Mouse (Mus musculus): Measurements from ENCODE around the gene Vmn1r124. TPM values are rescaled to one million over a fixed set of nuclear protein-coding genes. Genes with fewer than 3 reads are reported as not detected.

The Vmn1r124 gene
- total RNA-seq (2023) = not detected

DNA sequence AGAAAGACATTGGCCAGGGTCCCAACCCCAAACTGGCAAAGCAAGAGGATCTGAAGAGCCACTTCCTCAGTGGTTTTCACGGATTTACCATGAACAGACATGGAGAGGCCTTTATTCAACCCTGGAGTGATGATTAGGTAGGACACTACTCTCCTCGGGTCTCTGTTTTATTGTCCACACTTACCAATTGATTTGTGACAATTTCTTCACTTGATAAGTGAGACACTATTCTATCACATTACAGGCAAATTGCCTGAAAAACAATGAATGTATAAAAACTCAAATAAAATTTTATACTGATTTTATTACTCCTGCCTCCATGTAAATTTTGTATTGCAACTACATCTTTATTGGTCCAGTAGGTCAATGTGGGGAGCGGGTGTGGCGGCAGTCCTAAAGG, at the start of gene Vmn1r124:
TSS of gene Vmn1r124 (minus strand) at position 101 of the 400 bp plus-strand sequence.

DNA sequence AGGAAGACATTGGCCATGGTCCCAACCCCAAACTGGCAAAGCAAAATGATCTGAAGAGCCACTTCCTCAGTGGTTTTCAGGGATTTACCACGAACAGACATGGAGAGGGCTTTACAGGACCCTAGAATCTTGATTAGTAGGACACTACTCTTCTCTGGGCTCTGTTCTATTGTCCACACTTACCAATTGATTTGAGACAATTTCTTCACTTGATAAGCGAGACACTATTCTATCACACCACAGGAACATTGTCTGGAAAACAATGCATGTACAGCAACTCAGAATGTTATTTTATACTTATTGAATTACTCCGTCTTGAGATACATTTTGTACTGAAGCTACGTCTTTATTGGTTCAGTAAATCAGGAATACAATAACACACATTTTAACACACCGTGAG, 41.0 kb upstream of the Vmn1r124 start, which contains the start of gene Vmn1r126:
TSS of gene Vmn1r126 (minus strand) at position 101 of the 400 bp plus-strand sequence.

DNA sequence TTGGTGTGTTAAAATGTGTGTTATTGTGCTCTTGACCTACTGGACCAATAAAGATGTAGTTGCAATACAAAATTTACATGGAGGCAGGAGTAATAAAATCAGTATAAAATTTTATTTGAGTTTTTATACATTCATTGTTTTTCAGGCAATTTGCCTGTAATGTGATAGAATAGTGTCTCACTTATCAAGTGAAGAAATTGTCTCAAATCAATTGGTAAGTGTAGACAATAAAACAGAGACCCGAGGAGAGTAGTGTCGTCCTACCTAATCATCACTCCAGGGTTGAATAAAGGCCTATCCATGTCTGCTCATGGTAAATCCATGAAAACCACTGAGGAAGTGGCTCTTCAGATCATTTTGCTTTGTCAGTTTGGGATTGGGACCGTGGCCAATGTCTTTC, 11.5 kb upstream of the Vmn1r124 start, which contains the start of gene Vmn1r125:
TSS of gene Vmn1r125 (plus strand) at position 301 of the 400 bp plus-strand sequence.

Other genes starting within 250 kb of the Vmn1r124 start
- not detected for gene Vmn1r119, start 248.2 kb downstream of the Vmn1r124 start, total RNA-seq (2023)
- gene Vmn1r120, start 206.8 kb downstream of the Vmn1r124 start, total RNA-seq (2023) = not detected
- gene Vmn1r121, start 162.1 kb downstream of the Vmn1r124 start, total RNA-seq (2023) = not detected
- gene Vmn1r122, start 126.5 kb downstream of the Vmn1r124 start, total RNA-seq (2023) = not detected
- not detected for gene Vmn1r123, start 98.4 kb downstream of the Vmn1r124 start, total RNA-seq (2023)
- gene Gm5157, start 70.2 kb downstream of the Vmn1r124 start, total RNA-seq (2023) = not detected
- not detected for gene Vmn1r125, start 11.6 kb upstream of the Vmn1r124 start, total RNA-seq (2023)
- not detected for gene Vmn1r126, start 40.9 kb upstream of the Vmn1r124 start, total RNA-seq (2023)
- not detected for gene Vmn1r127, start 59.2 kb upstream of the Vmn1r124 start, total RNA-seq (2023)
- gene Vmn1r128, start 88.8 kb upstream of the Vmn1r124 start, total RNA-seq (2023) = not detected
- gene Vmn1r129, start 100.7 kb upstream of the Vmn1r124 start, total RNA-seq (2023) = not detected
- not detected for gene Gm6882, start 172.1 kb upstream of the Vmn1r124 start, total RNA-seq (2023)

Data from T-cell, adult 66 days (primary cell).